Mouse (Mus musculus) common myeloid progenitor, adult 5-6 weeks (primary cell): Measurements from ENCODE around the gene Cks2. TPM values are rescaled to one million over a fixed set of nuclear protein-coding genes. Genes with fewer than 3 reads are reported as not detected.

Experiments
- ATAC-seq: replicated peaks from 2 replicates; pipeline ENCODE4 v1.8.0; 2016; ENCODE audit warnings: low read depth, mild to moderate bottlenecking, moderate TSS enrichment, inconsistent platforms; ENCODE audit not compliant: poor library complexity, severe bottlenecking
- total RNA-seq: library from RNA; stranded (forward); fragments of 200-1000, 187-1606 nt; gene quantifications from 2 replicates; pipeline ENCODE4 v1.2.3, GENCODE M21; 2017

The Cks2 gene
- total RNA-seq, 1 experiment from 2014 or later: 260 TPM

GRCm38 (mm10) chr13:51676641-51677040 is 31.6 kb downstream of the Cks2 start:
- 0 out of 2 replicates have a peak, but pooled peaks have one; percentile 23 for ATAC-seq

DNA sequence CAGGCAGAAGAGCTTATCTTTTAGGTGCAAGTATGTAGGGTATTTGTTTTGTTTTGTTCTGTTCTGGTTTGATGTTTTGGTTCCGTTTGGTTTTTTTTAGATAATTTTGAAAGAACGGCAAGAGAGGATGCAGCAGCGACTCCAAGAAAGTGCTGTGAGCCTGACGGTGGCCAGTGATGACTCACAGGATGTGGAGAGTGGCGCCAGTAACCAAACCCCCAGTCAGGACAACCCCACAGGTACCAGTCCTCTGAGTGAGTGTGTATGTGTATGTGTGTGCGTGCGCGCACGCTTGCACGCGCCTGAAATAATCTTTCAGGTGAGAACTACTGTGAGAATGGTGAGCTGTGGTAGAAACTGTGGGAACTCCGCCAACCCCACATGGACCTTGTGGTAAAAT is 32.0 kb downstream of the Cks2 start:
- ATAC-seq: no peak

DNA sequence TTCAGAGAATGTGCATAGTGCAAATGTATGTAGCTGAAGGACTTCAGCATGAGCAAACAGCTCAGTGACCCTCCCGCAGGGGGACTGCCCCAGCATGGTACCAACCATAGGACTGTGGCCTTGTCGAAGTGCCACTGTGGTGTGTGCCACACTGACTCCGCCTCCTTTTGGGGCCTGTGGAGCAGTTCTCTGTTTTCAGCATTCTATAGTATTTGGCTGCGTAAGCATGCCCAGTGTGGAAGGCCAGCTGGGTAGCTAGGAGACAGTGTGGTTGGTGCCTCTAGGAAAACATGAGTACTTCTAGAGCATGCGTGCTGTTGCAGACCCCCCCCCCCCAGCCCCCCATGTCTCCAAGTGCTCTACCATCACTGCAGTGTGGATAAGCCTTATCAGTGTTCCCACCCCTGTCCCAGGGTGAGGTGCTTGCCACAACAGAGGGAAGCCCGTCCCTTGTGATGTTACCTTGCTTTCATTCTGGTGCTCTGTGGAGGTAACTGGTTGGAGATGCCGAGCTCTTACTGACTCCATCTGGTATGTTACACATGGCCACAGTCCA is 32.7 kb downstream of the Cks2 start:
- ATAC-seq: peak; percentile 59

- no peak for ATAC-seq
Observed at GRCm38 (mm10) chr13:51678687-51679086, 33.7 kb downstream of the Cks2 start.

DNA sequence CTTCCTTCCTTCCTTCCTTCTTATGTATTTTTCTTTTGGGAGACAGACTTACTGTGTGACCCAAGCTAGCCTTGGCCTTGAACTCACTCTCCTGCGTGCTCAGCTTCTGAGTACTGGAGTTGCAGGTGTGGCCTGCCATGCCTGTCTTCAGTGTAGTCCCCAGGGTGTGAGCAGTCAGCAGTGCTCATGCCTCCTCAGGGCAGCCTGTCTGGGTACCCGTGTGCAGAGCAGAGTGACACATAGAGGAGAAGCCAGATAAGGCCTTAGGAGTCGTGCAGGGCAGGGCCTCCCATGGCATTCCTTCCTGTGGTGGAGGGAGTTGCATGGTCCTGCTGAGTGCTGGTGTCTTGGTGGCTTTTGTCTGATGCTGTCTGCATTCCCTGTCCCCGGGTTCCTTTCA is 34.3 kb downstream of the Cks2 start:
- ATAC-seq: no peak

- ATAC-seq: no peak
Observed at GRCm38 (mm10) chr13:51681076-51681475, 36.0 kb downstream of the Cks2 start.

GRCm38 (mm10) chr13:51681634-51682033 is 36.6 kb downstream of the Cks2 start:
- ATAC-seq: no peak

DNA sequence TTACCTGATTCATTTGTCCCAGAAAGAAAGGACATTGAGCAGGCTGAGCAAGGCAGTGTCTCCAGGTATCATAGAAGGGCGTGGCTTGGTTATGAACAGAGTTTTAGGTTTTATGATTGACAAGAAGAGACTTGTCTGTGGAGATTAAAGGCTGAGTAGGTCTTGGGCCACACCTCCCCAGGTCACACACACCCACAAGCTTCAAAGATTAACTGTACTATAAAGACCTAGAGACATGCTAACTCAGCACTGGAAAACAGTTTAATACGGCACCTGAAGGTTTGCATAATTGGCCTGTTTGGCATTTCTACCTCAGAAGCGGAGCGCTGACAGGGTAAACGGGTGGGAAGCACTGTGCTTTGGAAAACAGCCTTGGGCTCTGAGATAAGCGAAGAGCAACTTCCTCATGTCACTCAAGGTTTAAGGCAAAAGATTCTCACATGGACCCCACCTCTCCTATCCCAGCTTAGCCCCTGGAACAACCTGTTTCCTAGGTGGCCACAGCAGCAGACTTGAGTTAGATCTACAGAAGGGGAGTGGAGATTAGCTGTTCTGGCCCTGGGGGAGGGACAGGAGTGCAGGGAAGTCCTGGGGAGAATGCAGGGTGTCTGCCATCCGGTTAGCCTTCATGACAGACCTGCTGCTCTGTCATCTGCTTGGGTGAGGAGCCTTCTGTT is 40.4 kb downstream of the Cks2 start:
- ATAC-seq: peak; percentile 73

GRCm38 (mm10) chr13:51686966-51687365 is 41.9 kb downstream of the Cks2 start:
- ATAC-seq: no peak

GRCm38 (mm10) chr13:51688688-51689087 is 43.7 kb downstream of the Cks2 start:
- ATAC-seq: peak; percentile 28

DNA sequence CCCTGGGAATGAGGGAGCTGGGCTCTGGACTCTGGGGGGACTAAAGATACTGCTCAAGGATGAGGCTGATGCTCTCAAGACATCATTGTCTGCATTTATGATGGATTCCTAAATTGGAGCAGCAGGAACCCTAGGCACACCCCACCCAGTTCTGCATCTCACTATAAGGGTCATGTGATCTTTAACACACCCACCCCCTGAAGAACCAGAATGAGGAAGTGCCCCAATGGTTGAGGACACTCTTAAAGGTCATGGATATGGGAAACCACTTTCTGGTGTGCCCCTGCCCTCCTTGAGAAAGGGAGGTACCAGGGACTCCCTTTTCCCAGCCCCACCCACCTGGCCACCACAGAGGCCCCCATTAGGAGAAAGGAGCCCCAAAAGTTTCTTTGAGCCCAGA is 51.4 kb downstream of the Cks2 start:
- peak; percentile 36 for ATAC-seq

- ATAC-seq: 0 out of 2 replicates have a peak, but pooled peaks have one; percentile 12
Observed at GRCm38 (mm10) chr13:51697455-51697854, 52.4 kb downstream of the Cks2 start.

DNA sequence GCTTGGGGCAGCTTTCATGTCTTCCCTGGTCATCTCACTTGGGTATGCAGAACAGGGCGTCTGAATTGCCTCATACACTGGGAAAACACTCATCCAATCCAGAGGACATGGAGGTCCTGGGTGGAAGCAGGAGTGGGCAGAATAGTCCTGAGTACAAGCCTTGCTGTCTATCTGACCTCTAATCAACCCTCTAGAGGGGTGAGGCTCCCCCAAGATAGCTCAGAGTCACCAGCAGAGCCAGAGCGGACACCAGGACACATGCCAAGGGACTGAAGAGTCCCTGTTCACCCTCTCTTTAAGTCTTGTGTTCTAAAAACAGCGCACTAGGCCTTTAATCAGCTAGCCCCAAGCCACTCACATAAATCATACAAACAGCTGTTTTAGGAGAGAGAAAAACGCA is 52.9 kb downstream of the Cks2 start:
- no peak for ATAC-seq

- no peak for ATAC-seq
Observed at GRCm38 (mm10) chr13:51698318-51698717, 53.3 kb downstream of the Cks2 start.

Other genes starting within 250 kb of the Cks2 start
- 4.1 and 7.0 TPM in 2 replicates for gene S1pr3, start 236.6 kb upstream of the Cks2 start, total RNA-seq
- gene Shc3, start 75.8 kb upstream of the Cks2 start, total RNA-seq: not detected in 2 replicates
- gene Secisbp2, start 6.5 kb downstream of the Cks2 start, total RNA-seq: 27.0 and 29.1 TPM in 2 replicates
- 30.5 and 33.0 TPM in 2 replicates for gene Sema4d, start 148.5 kb downstream of the Cks2 start, total RNA-seq
- gene Gadd45g, start 201.4 kb downstream of the Cks2 start, total RNA-seq: 4.5 and 10.1 TPM in 2 replicates